Mouse (Mus musculus) limb, embryonic 11.5 days (tissue): Measurements from ENCODE around the gene Prelp. TPM values are rescaled to one million over a fixed set of nuclear protein-coding genes. Genes with fewer than 3 reads are reported as not detected.
"Not testable (repeated sequence)": the region's sequence is repeated elsewhere in the genome, so short reads cannot be mapped to it uniquely, and the experiment has no call there.

Experiments used
- ATAC-seq: fragments of 200-750 bp; cut with Nextera tagmentation; 2 replicates; pipeline ENCODE4 v1.8.0; 2017; ENCODE audit warnings: low read depth; ENCODE audit not compliant: insufficient number of reproducible peaks, low FRiP score, low TSS enrichment
- DNase-seq: peaks from one replicate; pipeline ENCODE4 v3.0.0-alpha.2; 2015; ENCODE audit warnings: low spot score
- H3K27ac ChIP-seq: fragments of 300-500 bp; sonication (generic); replicated peaks from 2 replicates; pipeline ENCODE4 v1.5.1; 2014; ENCODE audit warnings: low read depth, mild to moderate bottlenecking, low read length
- H3K27me3 ChIP-seq: fragments of 300-500 bp; sonication (generic); 2 replicates; pipeline ENCODE4 v1.6.1; 2014; ENCODE audit warnings: mild to moderate bottlenecking, low read length, mixed read lengths; ENCODE audit not compliant: control insufficient read depth, insufficient read depth
- H3K36me3 ChIP-seq: fragments of 300-500 bp; sonication (generic); 2 replicates; pipeline ENCODE4 v1.6.1; 2014; ENCODE audit warnings: mild to moderate bottlenecking, low read length, moderate library complexity, mixed read lengths; ENCODE audit not compliant: control insufficient read depth, insufficient read depth
- H3K4me1 ChIP-seq: fragments of 300-500 bp; sonication (generic); 2 replicates; pipeline ENCODE4 v1.6.1; 2014; ENCODE audit warnings: low read length, mixed read lengths; ENCODE audit not compliant: control insufficient read depth, insufficient read depth
- H3K4me2 ChIP-seq: fragments of 300-500 bp; sonication (generic); 2 replicates; pipeline ENCODE4 v1.6.1; 2014; ENCODE audit warnings: low read depth, mild to moderate bottlenecking, moderate library complexity; ENCODE audit not compliant: severe bottlenecking
- H3K4me3 ChIP-seq: fragments of 300-500 bp; sonication (generic); 2 replicates; pipeline ENCODE4 v1.5.1; 2014; ENCODE audit warnings: low read depth, low read length
- H3K9ac ChIP-seq: fragments of 300-500 bp; sonication (generic); 2 replicates; pipeline ENCODE4 v1.6.1; 2014; ENCODE audit warnings: mild to moderate bottlenecking, low read length
- H3K9me3 ChIP-seq: fragments of 300-500 bp; sonication (generic); 2 replicates; pipeline ENCODE4 v1.6.1; 2016; ENCODE audit warnings: low read length; ENCODE audit not compliant: control insufficient read depth
- WGBS: fragments of 180-500 bp; shearing (Covaris S2); extraction: QIAGEN DNeasy Blood & Tissue Kit; methylation state at CpG from one replicate; pipeline ENCODE4 v1.1.7; 2014; 5-methylcytosine and 5-hydroxymethylcytosine counted together
- polyA plus RNA-seq: library from polyadenylated mRNA; unstranded; fragments of >200 nt; fragmentation: Nextera tagmentation; extraction: Ambion mirVana; gene quantifications from 2 replicates; pipeline ENCODE4 v1.2.1, GENCODE M21; 2014

Prelp gene
- 1.5 TPM in 2 replicates for polyA plus RNA-seq

- H3K27me3 ChIP-seq, result no peaks in the 10 kb centered on the region
- H3K9ac ChIP-seq, result peak within 1 kb of the TSS; percentile 17; the same call in 1 of the 2 replicates
- H3K4me1 ChIP-seq, result 0 out of 2 replicates have a peak, but pooled peaks cover 10% of the 10 kb centered on the region
- H3K9me3 ChIP-seq, result no peaks in the 10 kb centered on the region
- WGBS, result 20% methylated on average over 8 of the region's 8 CpGs
- DNase-seq (no peak), ATAC-seq (no peak; the same call in 1 of the 2 replicates)
- peak within 1 kb of the TSS; percentile 36; the same call in 1 of the 2 replicates for H3K27ac ChIP-seq
- H3K4me2 ChIP-seq, result no peak within 1 kb of the TSS
- no peak within 1 kb of the TSS for H3K4me3 ChIP-seq
- no peaks in the 10 kb centered on the region for H3K36me3 ChIP-seq
Measured at GRCm38 (mm10) chr1:133921304-133921751, at the start of gene Prelp. TSS of gene Prelp (minus strand) at chr1:133921414.

GRCm38 (mm10) chr1:133969427-133969826 lies 48.2 kb upstream of the Prelp start:
- ATAC-seq, result no peak
- Histone ChIP-seq H3K4me3 (no peak overlapping the region), H3K27me3 (no peaks in the 10 kb centered on the region), H3K4me2 (no peak overlapping the region), H3K9me3 (no peaks in the 10 kb centered on the region), H3K4me1 (peaks cover 7% of the 10 kb centered on the region; the same call in 1 of the 2 replicates), H3K9ac (no peak overlapping the region), H3K27ac (no peak overlapping the region), H3K36me3 (no peaks in the 10 kb centered on the region)
- DNase-seq, result no peak
- 87% methylated on average over 8 of the region's 8 CpGs for WGBS

DNA sequence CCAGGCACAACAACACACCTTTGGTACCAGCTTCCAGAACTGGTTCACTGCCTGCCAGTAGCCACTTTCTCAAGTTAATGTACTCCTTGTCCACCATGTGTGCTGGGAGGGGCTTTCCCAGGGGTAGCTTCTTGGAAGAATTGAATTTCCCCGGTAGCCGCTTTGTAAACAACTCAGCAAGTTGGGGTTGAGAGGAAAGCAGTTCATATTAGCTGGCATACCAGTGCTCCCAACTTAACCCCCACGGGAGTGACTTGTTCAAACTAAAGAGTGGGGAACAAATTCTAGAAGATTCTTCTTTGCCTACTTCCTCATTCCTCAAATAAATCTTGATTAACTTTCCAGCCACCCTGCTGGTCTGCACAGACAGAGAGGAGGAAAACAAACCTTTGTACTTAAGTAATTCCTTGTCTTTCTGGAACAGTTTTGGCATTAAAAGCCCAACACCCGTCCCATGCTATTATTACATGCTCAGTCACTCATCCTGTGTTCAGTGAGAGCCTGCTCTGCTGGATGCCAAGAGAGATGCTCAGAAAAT lies 47.6 kb upstream of the Prelp start:
- H3K27ac ChIP-seq, result no peak overlapping the region
- H3K4me1 ChIP-seq, result peaks cover 7% of the 10 kb centered on the region; the same call in 1 of the 2 replicates
- WGBS, result 71% methylated on average over 4 of the region's 4 CpGs
- H3K9me3 ChIP-seq, result no peaks in the 10 kb centered on the region
- no peaks in the 10 kb centered on the region for H3K36me3 ChIP-seq
- H3K27me3 ChIP-seq, result no peaks in the 10 kb centered on the region
- H3K4me2 ChIP-seq, result no peak overlapping the region
- no peak overlapping the region for H3K4me3 ChIP-seq
- H3K9ac ChIP-seq, result no peak overlapping the region
- DNase-seq (no peak), ATAC-seq (no peak)

GRCm38 (mm10) chr1:133967481-133968017 lies 46.3 kb upstream of the Prelp start:
- H3K4me1 ChIP-seq, result peaks cover 7% of the 10 kb centered on the region; the same call in 1 of the 2 replicates
- no peaks in the 10 kb centered on the region for H3K9me3 ChIP-seq
- no peak overlapping the region for H3K9ac ChIP-seq
- WGBS, result 75% methylated on average over 7 of the region's 7 CpGs
- no peak overlapping the region for H3K4me3 ChIP-seq
- H3K27me3 ChIP-seq, result no peaks in the 10 kb centered on the region
- no peaks in the 10 kb centered on the region for H3K36me3 ChIP-seq
- no peak overlapping the region for H3K4me2 ChIP-seq
- H3K27ac ChIP-seq, result no peak overlapping the region
- no peak for ATAC-seq
- no peak for DNase-seq

- DNase-seq (no peak), ATAC-seq (no peak)
- peaks cover 9% of the 10 kb centered on the region for H3K4me1 ChIP-seq
- no peak overlapping the region for H3K4me3 ChIP-seq
- H3K36me3 ChIP-seq, result no peaks in the 10 kb centered on the region
- H3K27me3 ChIP-seq, result no peaks in the 10 kb centered on the region
- WGBS, result 52% methylated on average over 2 of the region's 2 CpGs
- H3K9me3 ChIP-seq, result no peaks in the 10 kb centered on the region
- no peak overlapping the region; the same call in 1 of the 2 replicates for H3K27ac ChIP-seq
- no peak overlapping the region for H3K9ac ChIP-seq
- H3K4me2 ChIP-seq, result no peak overlapping the region
Measured at GRCm38 (mm10) chr1:133966044-133966443, 44.8 kb upstream of the Prelp start.

DNA sequence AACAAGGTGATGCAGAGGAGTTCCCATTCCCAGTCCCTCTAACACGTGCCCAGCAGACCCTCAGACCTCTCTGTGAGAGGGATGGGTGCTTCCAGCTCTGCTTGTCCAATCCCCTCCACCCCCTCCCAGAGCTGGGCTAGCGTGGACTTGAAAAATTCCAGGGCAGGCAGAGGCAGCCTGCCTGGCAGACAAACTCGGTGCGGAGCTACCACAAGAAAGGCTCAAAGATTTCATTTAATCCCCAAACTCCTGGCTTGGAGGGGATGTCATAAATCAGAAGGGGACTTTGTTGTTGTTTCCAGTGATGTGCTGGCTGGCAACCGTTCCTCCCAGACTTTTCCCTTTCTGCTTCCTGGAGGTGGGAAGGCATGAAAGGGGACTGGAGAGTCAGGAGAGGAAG lies 44.1 kb upstream of the Prelp start:
- Histone ChIP-seq H3K27me3 (no peaks in the 10 kb centered on the region), H3K36me3 (no peaks in the 10 kb centered on the region), H3K9me3 (no peaks in the 10 kb centered on the region), H3K4me1 (peaks cover 9% of the 10 kb centered on the region), H3K9ac (no peak overlapping the region), H3K27ac (no peak overlapping the region), H3K4me2 (no peak overlapping the region), H3K4me3 (no peak overlapping the region)
- ATAC-seq (no peak), DNase-seq (peak; percentile 56)
- 2% methylated on average over 5 of the region's 5 CpGs for WGBS

- no peak overlapping the region for H3K27ac ChIP-seq
- H3K4me2 ChIP-seq, result no peak overlapping the region
- H3K9ac ChIP-seq, result no peak overlapping the region
- no peaks in the 10 kb centered on the region for H3K27me3 ChIP-seq
- WGBS, result 55% methylated on average over 5 of the region's 5 CpGs
- no peak overlapping the region for H3K4me3 ChIP-seq
- DNase-seq (no peak), ATAC-seq (no peak)
- no peaks in the 10 kb centered on the region for H3K9me3 ChIP-seq
- H3K4me1 ChIP-seq, result peaks cover 9% of the 10 kb centered on the region
- no peaks in the 10 kb centered on the region for H3K36me3 ChIP-seq
Measured at GRCm38 (mm10) chr1:133964742-133965141, 43.5 kb upstream of the Prelp start.

- not testable (repeated sequence) for H3K9ac ChIP-seq, H3K4me1 ChIP-seq, ATAC-seq, H3K36me3 ChIP-seq, H3K9me3 ChIP-seq, DNase-seq, H3K27me3 ChIP-seq, H3K4me3 ChIP-seq, H3K4me2 ChIP-seq, H3K27ac ChIP-seq
- 94% methylated on average over 1 of the region's 1 CpGs for WGBS
Measured at GRCm38 (mm10) chr1:133963578-133963977, 42.4 kb upstream of the Prelp start.
